Mouse (Mus musculus): ENCODE measurements around the gene Kmt2b. TPM values are rescaled to one million over a fixed set of nuclear protein-coding genes. Genes with fewer than 3 reads are reported as not detected.

The Kmt2b gene
- polyA plus RNA-seq, 1 experiment from 2014 or later: 5.7 TPM

GRCm38 (mm10) chr7:30615049-30615760, 26.7 kb upstream of the Kmt2b start:
- no peaks in the 10 kb centered on the region for H3K9me3 ChIP-seq
- 49% methylated on average over 5 of the region's 5 CpGs for WGBS
- no peak overlapping the region for H3K4me2 ChIP-seq
- no peak overlapping the region for H3K9ac ChIP-seq
- H3K27me3 ChIP-seq (replicated peaks): no peaks in the 10 kb centered on the region
- peaks cover 4% of the 10 kb centered on the region for H3K4me1 ChIP-seq
- H3K27ac ChIP-seq (replicated peaks): no peak overlapping the region
- H3K36me3 ChIP-seq: peaks cover 52% of the 10 kb centered on the region
- ATAC-seq (ENCODE audit: extremely low read depth, insufficient number of reproducible peaks, low FRiP score, low TSS enrichment): 0 out of 2 replicates have a peak, but pooled peaks have one; percentile 34
- H3K4me3 ChIP-seq: no peak overlapping the region

- H3K9ac ChIP-seq: no peak overlapping the region
- H3K9me3 ChIP-seq: no peaks in the 10 kb centered on the region
- ATAC-seq (ENCODE audit: extremely low read depth, insufficient number of reproducible peaks, low FRiP score, low TSS enrichment): no peak
- no peak overlapping the region for H3K27ac ChIP-seq (replicated peaks)
- H3K4me3 ChIP-seq: no peak overlapping the region
- H3K4me1 ChIP-seq: peaks cover 10% of the 10 kb centered on the region
- peaks cover 45% of the 10 kb centered on the region for H3K36me3 ChIP-seq
- no peak overlapping the region for H3K4me2 ChIP-seq
- WGBS: 68% methylated on average over 2 of the region's 2 CpGs
- no peaks in the 10 kb centered on the region for H3K27me3 ChIP-seq (replicated peaks)
Observed at GRCm38 (mm10) chr7:30614454-30614853, 25.9 kb upstream of the Kmt2b start.

GRCm38 (mm10) chr7:30613529-30614112, 25.1 kb upstream of the Kmt2b start:
- Histone ChIP-seq H3K4me3 (no peak overlapping the region), H3K4me1 (peaks cover 10% of the 10 kb centered on the region), H3K36me3 (peaks cover 37% of the 10 kb centered on the region), H3K9me3 (no peaks in the 10 kb centered on the region), H3K27ac (replicated peaks) (no peak overlapping the region), H3K9ac (no peak overlapping the region), H3K27me3 (replicated peaks) (no peaks in the 10 kb centered on the region), H3K4me2 (no peak overlapping the region)
- WGBS: 21% methylated on average over 14 of the region's 14 CpGs
- no peak for ATAC-seq (ENCODE audit: extremely low read depth, insufficient number of reproducible peaks, low FRiP score, low TSS enrichment)

- WGBS: 77% methylated on average over 8 of the region's 8 CpGs
- H3K9me3 ChIP-seq: no peaks in the 10 kb centered on the region
- ATAC-seq (ENCODE audit: extremely low read depth, insufficient number of reproducible peaks, low FRiP score, low TSS enrichment): no peak
- H3K27ac ChIP-seq (replicated peaks): no peak within 1 kb of the TSS
- no peak within 1 kb of the TSS for H3K9ac ChIP-seq
- H3K27me3 ChIP-seq (replicated peaks): 0 out of 2 replicates have a peak, but pooled peaks cover 3% of the 10 kb centered on the region
- H3K4me1 ChIP-seq: peaks cover 14% of the 10 kb centered on the region
- peaks cover 29% of the 10 kb centered on the region for H3K36me3 ChIP-seq
- no peak within 1 kb of the TSS for H3K4me3 ChIP-seq
- H3K4me2 ChIP-seq: no peak within 1 kb of the TSS
Observed at GRCm38 (mm10) chr7:30612654-30613402, 24.3 kb upstream of the Kmt2b start, which contains the start of gene Upk1a. Gene Upk1a, minus strand, starts transcription at chr7:30612847.

- Histone ChIP-seq H3K4me3 (no peak overlapping the region), H3K4me2 (no peak overlapping the region), H3K9me3 (no peaks in the 10 kb centered on the region), H3K36me3 (peaks cover 1% of the 10 kb centered on the region; the same call in 1 of the 2 replicates), H3K27ac (replicated peaks) (peak overlapping the region; percentile 13; the same call in 1 of the 2 replicates), H3K4me1 (peaks cover 14% of the 10 kb centered on the region), H3K9ac (no peak overlapping the region), H3K27me3 (replicated peaks) (0 out of 2 replicates have a peak, but pooled peaks cover 3% of the 10 kb centered on the region)
- 27% methylated on average over 7 of the region's 7 CpGs for WGBS
- peak; percentile 45; the same call in 1 of the 2 replicates for ATAC-seq (ENCODE audit: extremely low read depth, insufficient number of reproducible peaks, low FRiP score, low TSS enrichment)
Observed at GRCm38 (mm10) chr7:30610043-30610442, 21.5 kb upstream of the Kmt2b start.

- no peak overlapping the region for H3K27ac ChIP-seq (replicated peaks)
- ATAC-seq (ENCODE audit: extremely low read depth, insufficient number of reproducible peaks, low FRiP score, low TSS enrichment): no peak
- H3K9me3 ChIP-seq: no peaks in the 10 kb centered on the region
- no peak overlapping the region for H3K4me3 ChIP-seq
- 48% methylated on average over 16 of the region's 16 CpGs for WGBS
- no peak overlapping the region for H3K4me2 ChIP-seq
- H3K4me1 ChIP-seq: peaks cover 14% of the 10 kb centered on the region
- H3K27me3 ChIP-seq (replicated peaks): 0 out of 2 replicates have a peak, but pooled peaks cover 3% of the 10 kb centered on the region
- no peaks in the 10 kb centered on the region for H3K36me3 ChIP-seq
- H3K9ac ChIP-seq: no peak overlapping the region
Observed at GRCm38 (mm10) chr7:30608476-30608875, 19.9 kb upstream of the Kmt2b start.

GRCm38 (mm10) chr7:30607706-30608309, 19.3 kb upstream of the Kmt2b start:
- H3K4me1 ChIP-seq: peaks cover 14% of the 10 kb centered on the region
- WGBS: 21% methylated on average over 8 of the region's 8 CpGs

GRCm38 (mm10) chr7:30604944-30605343, 16.4 kb upstream of the Kmt2b start:
- Histone ChIP-seq H3K4me1 (peaks cover 18% of the 10 kb centered on the region), H3K9me3 (no peaks in the 10 kb centered on the region), H3K4me2 (no peak overlapping the region), H3K27ac (replicated peaks) (no peak overlapping the region), H3K4me3 (no peak overlapping the region), H3K27me3 (replicated peaks) (0 out of 2 replicates have a peak, but pooled peaks cover 3% of the 10 kb centered on the region), H3K36me3 (no peaks in the 10 kb centered on the region), H3K9ac (no peak overlapping the region)
- WGBS: 76% methylated on average over 8 of the region's 8 CpGs
- ATAC-seq (ENCODE audit: extremely low read depth, insufficient number of reproducible peaks, low FRiP score, low TSS enrichment): no peak

More at GRCm38 (mm10) chr7:30607706-30608309, 19.3 kb upstream of the Kmt2b start:
- H3K4me2 ChIP-seq: no peak overlapping the region
- no peaks in the 10 kb centered on the region for H3K9me3 ChIP-seq
- no peak overlapping the region for H3K4me3 ChIP-seq
- no peaks in the 10 kb centered on the region for H3K36me3 ChIP-seq
- ATAC-seq (ENCODE audit: extremely low read depth, insufficient number of reproducible peaks, low FRiP score, low TSS enrichment): no peak
- 0 out of 2 replicates have a peak, but pooled peaks cover 3% of the 10 kb centered on the region for H3K27me3 ChIP-seq (replicated peaks)
- H3K27ac ChIP-seq (replicated peaks): no peak overlapping the region
- no peak overlapping the region for H3K9ac ChIP-seq

- 41% methylated on average over 8 of the region's 8 CpGs for WGBS
- Histone ChIP-seq H3K9ac (no peak overlapping the region), H3K4me1 (peaks cover 18% of the 10 kb centered on the region), H3K4me3 (no peak overlapping the region), H3K27ac (replicated peaks) (no peak overlapping the region), H3K9me3 (no peaks in the 10 kb centered on the region), H3K4me2 (no peak overlapping the region), H3K27me3 (replicated peaks) (0 out of 2 replicates have a peak, but pooled peaks cover 3% of the 10 kb centered on the region), H3K36me3 (no peaks in the 10 kb centered on the region)
- ATAC-seq (ENCODE audit: extremely low read depth, insufficient number of reproducible peaks, low FRiP score, low TSS enrichment): no peak
Observed at GRCm38 (mm10) chr7:30604424-30604823, 15.9 kb upstream of the Kmt2b start.

- H3K27me3 ChIP-seq (replicated peaks): 0 out of 2 replicates have a peak, but pooled peaks cover 5% of the 10 kb centered on the region
- no peaks in the 10 kb centered on the region for H3K36me3 ChIP-seq
- no peaks in the 10 kb centered on the region for H3K9me3 ChIP-seq
- peaks cover 15% of the 10 kb centered on the region for H3K4me1 ChIP-seq
- H3K4me3 ChIP-seq: no peak overlapping the region
- ATAC-seq (ENCODE audit: extremely low read depth, insufficient number of reproducible peaks, low FRiP score, low TSS enrichment): no peak
- H3K4me2 ChIP-seq: no peak overlapping the region
- no peak overlapping the region for H3K27ac ChIP-seq (replicated peaks)
- WGBS: 27% methylated on average over 3 of the region's 3 CpGs
- no peak overlapping the region for H3K9ac ChIP-seq
Observed at GRCm38 (mm10) chr7:30602583-30602982, 14.1 kb upstream of the Kmt2b start.

GRCm38 (mm10) chr7:30600651-30601050, 12.1 kb upstream of the Kmt2b start:
- H3K27me3 ChIP-seq (replicated peaks): peaks cover 16% of the 10 kb centered on the region
- H3K4me3 ChIP-seq: no peak overlapping the region
- WGBS: 55% methylated on average over 7 of the region's 7 CpGs
- H3K27ac ChIP-seq (replicated peaks): no peak overlapping the region
- peak overlapping the region; percentile 21; the same call in 1 of the 2 replicates for H3K9ac ChIP-seq
- no peak for ATAC-seq (ENCODE audit: extremely low read depth, insufficient number of reproducible peaks, low FRiP score, low TSS enrichment)
- no peaks in the 10 kb centered on the region for H3K9me3 ChIP-seq
- peaks cover 15% of the 10 kb centered on the region for H3K4me1 ChIP-seq
- H3K36me3 ChIP-seq: no peaks in the 10 kb centered on the region
- peak overlapping the region; percentile 49; the same call in 1 of the 2 replicates for H3K4me2 ChIP-seq
